Mouse (Mus musculus): ENCODE measurements around the gene Sds. TPM values are rescaled to one million over a fixed set of nuclear protein-coding genes. Genes with fewer than 3 reads are reported as not detected.

Gene Sds
- polyA plus RNA-seq, 1 experiment from 2014 or later: not detected

DNA sequence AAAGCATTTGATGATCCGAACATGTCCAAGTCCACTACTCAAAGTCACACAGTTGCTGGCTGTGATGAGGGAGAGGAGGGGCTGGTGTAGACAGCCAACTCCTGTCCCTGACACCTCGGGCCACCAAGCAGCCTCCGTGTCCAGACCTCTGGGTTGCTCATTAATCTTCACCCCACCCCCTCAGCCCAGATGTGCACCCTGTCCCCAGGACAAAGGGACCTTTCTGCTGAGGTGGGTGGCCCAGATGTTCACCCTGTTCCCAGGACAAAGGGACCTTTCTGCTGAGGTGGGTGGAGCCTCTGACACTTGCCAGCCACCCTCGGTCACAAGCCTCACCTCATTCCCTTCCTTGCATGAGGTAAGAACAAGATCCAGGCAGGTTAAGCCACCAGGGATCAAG is 4.8 kb upstream of the Sds start:
- no peaks in the 10 kb centered on the region for H3K27me3 ChIP-seq (ENCODE audit: control insufficient read depth, insufficient read depth, low read length)
- 52% methylated on average over 4 of the region's 4 CpGs for WGBS
- H3K4me1 ChIP-seq (ENCODE audit: control insufficient read depth, insufficient read depth, low read length): no peaks in the 10 kb centered on the region
- ATAC-seq (ENCODE audit: insufficient read depth, low FRiP score, low TSS enrichment) (no peak), DNase-seq (ENCODE audit: low spot score) (no peak)
- no peak overlapping the region for H3K27ac ChIP-seq (ENCODE audit: low read depth, low read length)
- no peak overlapping the region for H3K4me2 ChIP-seq (ENCODE audit: low read depth)
- H3K9ac ChIP-seq (ENCODE audit: low read length): no peak overlapping the region
- no peaks in the 10 kb centered on the region for H3K36me3 ChIP-seq (ENCODE audit: control insufficient read depth, insufficient read depth, low read length)
- H3K4me3 ChIP-seq (ENCODE audit: low read depth, low read length): no peak overlapping the region
- no peaks in the 10 kb centered on the region for H3K9me3 ChIP-seq (ENCODE audit: control insufficient read depth, low read length)

DNA sequence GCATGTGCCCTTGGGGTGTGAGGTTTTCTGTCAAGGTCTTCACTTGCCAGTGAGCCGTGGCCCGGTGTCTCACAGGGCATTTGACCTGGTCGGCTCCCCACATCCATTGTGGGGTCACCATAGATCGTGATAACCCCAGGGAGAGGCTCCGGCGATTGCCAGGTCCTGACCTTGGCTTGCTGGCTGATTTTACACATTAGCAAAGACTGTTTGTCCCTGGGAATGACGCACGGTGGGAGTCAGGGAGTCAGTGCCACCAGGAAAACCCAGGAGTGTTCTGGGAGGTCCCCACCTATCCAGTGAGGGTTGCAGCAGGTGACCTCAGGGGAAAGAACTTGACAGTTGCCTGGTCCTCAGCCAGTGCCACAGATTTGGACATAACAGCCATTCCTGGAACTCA is 3.6 kb upstream of the Sds start, which contains the start of gene Sdsl:
Gene Sdsl (minus strand): TSS at position 41 of the 400 bp plus-strand sequence.
- H3K9me3 ChIP-seq (ENCODE audit: control insufficient read depth, low read length): no peaks in the 10 kb centered on the region
- no peak within 1 kb of the TSS for H3K4me2 ChIP-seq (ENCODE audit: low read depth)
- H3K4me1 ChIP-seq (ENCODE audit: control insufficient read depth, insufficient read depth, low read length): no peaks in the 10 kb centered on the region
- H3K27ac ChIP-seq (ENCODE audit: low read depth, low read length): no peak within 1 kb of the TSS
- H3K36me3 ChIP-seq (ENCODE audit: control insufficient read depth, insufficient read depth, low read length): no peaks in the 10 kb centered on the region
- ATAC-seq (ENCODE audit: insufficient read depth, low FRiP score, low TSS enrichment) (no peak), DNase-seq (ENCODE audit: low spot score) (no peak)
- 83% methylated on average over 8 of the region's 8 CpGs for WGBS
- H3K4me3 ChIP-seq (ENCODE audit: low read depth, low read length): no peak within 1 kb of the TSS
- no peaks in the 10 kb centered on the region for H3K27me3 ChIP-seq (ENCODE audit: control insufficient read depth, insufficient read depth, low read length)
- H3K9ac ChIP-seq (ENCODE audit: low read length): no peak within 1 kb of the TSS

DNA sequence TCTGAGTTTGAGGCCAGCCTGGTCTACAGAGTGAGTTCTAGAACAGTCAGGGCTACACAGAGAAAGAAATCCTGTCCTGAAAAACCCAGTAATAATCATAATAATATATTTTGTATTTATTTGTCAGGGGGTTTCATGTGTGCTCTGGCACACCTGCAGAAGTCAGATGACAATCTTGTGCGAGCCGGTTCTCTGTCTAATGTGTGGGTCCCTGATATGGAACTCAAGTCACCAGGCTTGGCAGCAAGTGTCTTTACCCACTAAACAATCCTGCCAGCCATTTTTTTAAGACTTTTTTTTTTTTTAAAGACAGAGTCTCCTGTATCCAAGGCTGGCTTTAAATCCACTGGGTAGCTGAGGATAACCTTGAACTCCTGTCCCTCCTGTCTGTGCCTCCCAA is 3.0 kb upstream of the Sds start:
- 93% methylated on average over 2 of the region's 2 CpGs for WGBS
- H3K36me3 ChIP-seq (ENCODE audit: control insufficient read depth, insufficient read depth, low read length): no peaks in the 10 kb centered on the region
- H3K9ac ChIP-seq (ENCODE audit: low read length): no peak overlapping the region
- H3K9me3 ChIP-seq (ENCODE audit: control insufficient read depth, low read length): no peaks in the 10 kb centered on the region
- no peak overlapping the region for H3K27ac ChIP-seq (ENCODE audit: low read depth, low read length)
- H3K27me3 ChIP-seq (ENCODE audit: control insufficient read depth, insufficient read depth, low read length): no peaks in the 10 kb centered on the region
- no peak for DNase-seq (ENCODE audit: low spot score)
- ATAC-seq (ENCODE audit: insufficient read depth, low FRiP score, low TSS enrichment): no peak
- H3K4me2 ChIP-seq (ENCODE audit: low read depth): no peak overlapping the region
- H3K4me1 ChIP-seq (ENCODE audit: control insufficient read depth, insufficient read depth, low read length): no peaks in the 10 kb centered on the region
- no peak overlapping the region for H3K4me3 ChIP-seq (ENCODE audit: low read depth, low read length)

DNA sequence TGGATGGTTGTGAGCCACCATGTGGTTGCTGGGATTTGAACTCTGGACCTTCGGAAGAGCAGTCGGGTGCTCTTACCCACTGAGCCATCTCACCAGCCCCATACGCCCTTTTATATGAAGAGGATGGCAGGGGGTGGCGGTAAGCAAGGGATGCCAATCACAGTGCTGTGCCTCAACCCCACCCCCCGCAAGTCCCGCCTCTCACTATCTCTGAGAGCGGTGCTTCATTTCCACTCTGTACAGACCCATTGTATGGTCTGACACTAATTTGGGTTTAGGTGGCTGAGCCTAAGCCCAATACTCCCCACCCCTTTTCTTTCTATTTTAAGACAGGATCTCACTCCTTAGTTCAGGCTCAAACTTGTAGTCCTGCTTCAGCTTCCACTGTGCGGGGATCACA is 465 bp upstream of the Sds start:
- 55% methylated on average over 8 of the region's 8 CpGs for WGBS
- Histone ChIP-seq H3K4me3 (ENCODE audit: low read depth, low read length) (no peak overlapping the region), H3K27ac (ENCODE audit: low read depth, low read length) (no peak overlapping the region), H3K4me2 (ENCODE audit: low read depth) (no peak overlapping the region), H3K27me3 (ENCODE audit: control insufficient read depth, insufficient read depth, low read length) (no peaks in the 10 kb centered on the region), H3K4me1 (ENCODE audit: control insufficient read depth, insufficient read depth, low read length) (no peaks in the 10 kb centered on the region), H3K36me3 (ENCODE audit: control insufficient read depth, insufficient read depth, low read length) (no peaks in the 10 kb centered on the region), H3K9me3 (ENCODE audit: control insufficient read depth, low read length) (no peaks in the 10 kb centered on the region), H3K9ac (ENCODE audit: low read length) (no peak overlapping the region)
- DNase-seq (ENCODE audit: low spot score) (no peak), ATAC-seq (ENCODE audit: insufficient read depth, low FRiP score, low TSS enrichment) (no peak)

DNA sequence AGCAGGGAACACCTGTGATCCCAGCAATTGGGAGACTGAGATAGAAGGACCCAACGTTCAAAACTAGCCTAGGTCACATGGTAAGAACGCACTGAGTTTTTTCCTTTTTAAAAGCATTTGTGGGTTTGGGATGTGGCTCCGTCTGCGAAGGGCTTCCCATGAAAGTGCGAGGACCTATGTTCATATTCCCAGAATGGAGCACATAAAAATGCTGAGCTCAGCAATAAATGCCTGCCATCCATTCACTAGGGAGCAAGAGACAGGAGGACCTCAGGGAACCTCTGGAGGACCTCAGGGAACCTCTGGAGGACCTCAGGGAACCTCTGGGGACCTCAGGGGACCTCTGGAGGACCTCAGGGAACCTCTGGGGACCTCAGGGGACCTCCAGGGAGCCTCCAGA is 1.7 kb downstream of the Sds start:
- H3K9me3 ChIP-seq (ENCODE audit: control insufficient read depth, low read length): no peaks in the 10 kb centered on the region

DNA sequence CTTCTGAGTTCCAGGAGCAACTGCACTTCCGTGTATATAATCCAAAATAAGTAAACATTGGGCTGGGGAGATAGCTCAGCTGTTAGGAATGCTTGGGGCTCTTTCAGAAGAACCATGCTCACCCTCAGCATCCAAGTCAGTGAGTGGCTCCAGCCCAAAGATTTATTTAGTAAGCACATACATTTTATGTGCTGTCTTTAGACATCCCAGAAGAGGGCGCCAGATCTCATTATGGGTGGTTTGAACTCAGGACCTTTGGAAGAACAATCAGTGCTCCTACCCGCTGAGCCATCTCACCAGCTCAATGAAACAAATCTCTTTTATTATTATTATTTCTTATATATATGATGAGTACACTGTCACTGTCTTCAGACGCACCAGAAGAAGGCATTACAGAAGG is 3.2 kb downstream of the Sds start:
- no peak for DNase-seq (ENCODE audit: low spot score)
- H3K4me1 ChIP-seq (ENCODE audit: control insufficient read depth, insufficient read depth, low read length): no peaks in the 10 kb centered on the region
- H3K36me3 ChIP-seq (ENCODE audit: control insufficient read depth, insufficient read depth, low read length): no peaks in the 10 kb centered on the region
- WGBS: 71% methylated on average over 4 of the region's 4 CpGs
- no peak overlapping the region for H3K27ac ChIP-seq (ENCODE audit: low read depth, low read length)
- H3K9me3 ChIP-seq (ENCODE audit: control insufficient read depth, low read length): no peaks in the 10 kb centered on the region
- no peak overlapping the region for H3K4me3 ChIP-seq (ENCODE audit: low read depth, low read length)
- no peak overlapping the region for H3K4me2 ChIP-seq (ENCODE audit: low read depth)
- ATAC-seq (ENCODE audit: insufficient read depth, low FRiP score, low TSS enrichment): no peak
- no peak overlapping the region for H3K9ac ChIP-seq (ENCODE audit: low read length)
- H3K27me3 ChIP-seq (ENCODE audit: control insufficient read depth, insufficient read depth, low read length): no peaks in the 10 kb centered on the region

More for the DNA sequence above, 1.7 kb downstream of the Sds start:
- Histone ChIP-seq H3K27ac (ENCODE audit: low read depth, low read length) (no peak overlapping the region), H3K9ac (ENCODE audit: low read length) (no peak overlapping the region), H3K4me3 (ENCODE audit: low read depth, low read length) (no peak overlapping the region), H3K4me2 (ENCODE audit: low read depth) (no peak overlapping the region), H3K4me1 (ENCODE audit: control insufficient read depth, insufficient read depth, low read length) (no peaks in the 10 kb centered on the region), H3K36me3 (ENCODE audit: control insufficient read depth, insufficient read depth, low read length) (no peaks in the 10 kb centered on the region), H3K27me3 (ENCODE audit: control insufficient read depth, insufficient read depth, low read length) (no peaks in the 10 kb centered on the region)
- 88% methylated on average over 5 of the region's 5 CpGs for WGBS
- ATAC-seq (ENCODE audit: insufficient read depth, low FRiP score, low TSS enrichment) (no peak), DNase-seq (ENCODE audit: low spot score) (no peak)

DNA sequence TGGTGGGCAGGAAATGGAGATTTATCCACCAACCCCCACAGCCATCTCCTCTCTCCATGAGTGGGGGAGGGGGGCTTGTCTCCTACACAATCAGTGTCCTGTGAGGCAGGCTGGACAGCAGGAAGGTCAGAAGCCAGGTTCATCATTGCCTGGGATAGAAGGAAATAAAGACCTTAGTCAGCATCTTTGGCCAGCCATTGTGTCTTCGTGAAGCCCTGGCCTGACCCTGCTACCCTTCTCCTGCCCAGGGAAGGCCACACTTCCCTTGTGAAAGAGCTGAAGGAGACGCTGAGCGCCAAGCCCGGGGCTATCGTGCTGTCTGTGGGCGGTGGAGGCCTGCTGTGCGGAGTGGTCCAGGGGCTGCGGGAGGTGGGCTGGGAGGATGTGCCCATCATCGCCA is 4.9 kb downstream of the Sds start:
- Histone ChIP-seq H3K27ac (ENCODE audit: low read depth, low read length) (no peak overlapping the region), H3K9ac (ENCODE audit: low read length) (no peak overlapping the region), H3K4me2 (ENCODE audit: low read depth) (no peak overlapping the region), H3K4me1 (ENCODE audit: control insufficient read depth, insufficient read depth, low read length) (no peaks in the 10 kb centered on the region), H3K9me3 (ENCODE audit: control insufficient read depth, low read length) (no peaks in the 10 kb centered on the region), H3K4me3 (ENCODE audit: low read depth, low read length) (no peak overlapping the region), H3K36me3 (ENCODE audit: control insufficient read depth, insufficient read depth, low read length) (peaks cover 4% of the 10 kb centered on the region), H3K27me3 (ENCODE audit: control insufficient read depth, insufficient read depth, low read length) (no peaks in the 10 kb centered on the region)
- no peak for DNase-seq (ENCODE audit: low spot score)
- no peak for ATAC-seq (ENCODE audit: insufficient read depth, low FRiP score, low TSS enrichment)
- 62% methylated on average over 9 of the region's 9 CpGs for WGBS

DNA sequence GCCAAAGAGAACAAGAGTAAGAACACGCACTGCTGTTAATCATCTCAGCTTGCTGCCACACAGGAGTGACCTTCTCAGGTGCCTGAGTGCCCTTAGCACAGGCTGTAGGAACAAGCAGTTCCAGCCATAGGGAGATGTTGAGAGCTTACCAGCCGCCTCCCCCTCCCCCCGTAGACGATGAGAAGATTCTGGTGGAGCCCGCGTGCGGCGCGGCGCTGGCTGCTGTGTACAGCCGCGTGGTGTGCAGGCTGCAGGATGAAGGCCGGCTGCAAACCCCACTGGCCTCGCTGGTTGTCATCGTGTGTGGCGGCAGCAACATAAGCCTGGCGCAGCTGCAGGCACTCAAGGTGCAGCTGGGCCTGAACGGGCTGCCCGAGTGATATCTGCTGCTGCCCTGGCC is 7.1 kb downstream of the Sds start:
- H3K36me3 ChIP-seq (ENCODE audit: control insufficient read depth, insufficient read depth, low read length): peaks cover 7% of the 10 kb centered on the region
- ATAC-seq (ENCODE audit: insufficient read depth, low FRiP score, low TSS enrichment): no peak
- no peak for DNase-seq (ENCODE audit: low spot score)

DNA sequence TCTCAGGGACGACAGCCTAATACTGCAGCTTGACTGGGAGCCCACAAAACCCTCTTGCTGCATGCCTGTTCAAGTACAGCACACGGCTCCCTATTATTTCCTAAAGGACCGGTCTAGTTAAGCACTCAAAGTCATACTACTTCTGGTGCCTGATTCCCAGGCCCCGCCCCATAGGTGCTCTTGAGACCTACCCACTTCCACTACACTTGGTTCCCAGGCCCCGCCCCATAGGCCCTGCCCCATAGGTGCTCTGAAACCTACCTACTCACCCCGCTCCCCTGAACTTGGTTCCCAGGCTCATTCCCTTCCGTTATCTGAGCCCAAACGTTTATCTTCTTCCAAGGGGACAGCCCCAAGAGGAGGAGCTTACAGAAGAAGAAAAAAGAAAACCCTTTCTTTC is 11.5 kb downstream of the Sds start:
- Histone ChIP-seq H3K9ac (ENCODE audit: low read length) (no peak overlapping the region), H3K4me3 (ENCODE audit: low read depth, low read length) (no peak overlapping the region), H3K4me2 (ENCODE audit: low read depth) (no peak overlapping the region), H3K27ac (ENCODE audit: low read depth, low read length) (no peak overlapping the region), H3K4me1 (ENCODE audit: control insufficient read depth, insufficient read depth, low read length) (no peaks in the 10 kb centered on the region), H3K36me3 (ENCODE audit: control insufficient read depth, insufficient read depth, low read length) (peaks cover 10% of the 10 kb centered on the region), H3K9me3 (ENCODE audit: control insufficient read depth, low read length) (no peaks in the 10 kb centered on the region), H3K27me3 (ENCODE audit: control insufficient read depth, insufficient read depth, low read length) (no peaks in the 10 kb centered on the region)
- WGBS: 94% methylated on average over 8 of the region's 8 CpGs
- no peak for DNase-seq (ENCODE audit: low spot score)
- no peak for ATAC-seq (ENCODE audit: insufficient read depth, low FRiP score, low TSS enrichment)

More for the DNA sequence above, 7.1 kb downstream of the Sds start:
- Histone ChIP-seq H3K27me3 (ENCODE audit: control insufficient read depth, insufficient read depth, low read length) (no peaks in the 10 kb centered on the region), H3K4me1 (ENCODE audit: control insufficient read depth, insufficient read depth, low read length) (no peaks in the 10 kb centered on the region), H3K27ac (ENCODE audit: low read depth, low read length) (no peak overlapping the region), H3K9ac (ENCODE audit: low read length) (no peak overlapping the region), H3K4me2 (ENCODE audit: low read depth) (no peak overlapping the region), H3K9me3 (ENCODE audit: control insufficient read depth, low read length) (no peaks in the 10 kb centered on the region), H3K4me3 (ENCODE audit: low read depth, low read length) (no peak overlapping the region)
- 84% methylated on average over 19 of the region's 19 CpGs for WGBS

Measured in neural tube, embryonic 11.5 days (tissue).